Mouse (Mus musculus) heart, adult 2 months (tissue): ENCODE results near the gene Usp30. TPM values are rescaled to one million over a fixed set of nuclear protein-coding genes. Genes with fewer than 3 reads are reported as not detected.

Experiments used
- DNase-seq, 2 experiments: peaks; one replicate each; pipeline ENCODE4 v3.0.0; 2021
- H3K27ac ChIP-seq: fragments of 200-600 bp; 2 replicates; pipeline ENCODE4 v1.8.1; 2022
- H3K27me3 ChIP-seq: fragments of 200-500 bp; 2 replicates; pipeline ENCODE4 v1.6.1; 2012; ENCODE audit warnings: mild to moderate bottlenecking, low read length, inconsistent platforms, mixed read lengths; ENCODE audit not compliant: control insufficient read depth, insufficient read depth
- H3K36me3 ChIP-seq: fragments of 200-500 bp; 2 replicates; pipeline ENCODE4 v1.6.1; 2012; ENCODE audit warnings: low read length, inconsistent platforms; ENCODE audit not compliant: control insufficient read depth, insufficient read depth
- H3K4me1 ChIP-seq: fragments of 200-500 bp; 2 replicates; pipeline ENCODE4 v1.6.1; 2011; ENCODE audit warnings: low read length; ENCODE audit not compliant: control insufficient read depth, insufficient read depth
- H3K4me3 ChIP-seq: fragments of 200-600 bp; 2 replicates; pipeline ENCODE4 v1.8.1; 2022
- H3K79me2 ChIP-seq: fragments of 200-500 bp; replicated peaks from 2 replicates; pipeline ENCODE4 v1.6.1; 2012; ENCODE audit warnings: mild to moderate bottlenecking, inconsistent platforms, low read length, moderate library complexity, mixed read lengths; ENCODE audit not compliant: control insufficient read depth, insufficient read depth
- H3K9ac ChIP-seq: fragments of 200-500 bp; 2 replicates; pipeline ENCODE4 v1.6.1; 2012; ENCODE audit warnings: low read depth, mild to moderate bottlenecking, control low read depth, inconsistent platforms, low read length, mixed read lengths
- CTCF ChIP-seq: fragments of 200-600 bp; IDR thresholded peaks from 2 replicates; pipeline ENCODE4 v1.8.1; 2022; ENCODE audit warnings: antibody characterized with exemption, mild to moderate bottlenecking, moderate library complexity
- EP300 ChIP-seq: fragments of 200-500 bp; IDR thresholded peaks from 2 replicates; pipeline ENCODE4 v1.6.1; 2011; ENCODE audit warnings: low read depth, low read length, control low read depth; ENCODE audit not compliant: insufficient read depth
- POLR2A ChIP-seq: fragments of 200-500 bp; IDR thresholded peaks from 2 replicates; pipeline ENCODE4 v1.6.1; 2011; ENCODE audit warnings: mild to moderate bottlenecking, low read depth, low read length, control low read depth; ENCODE audit not compliant: insufficient read depth
- WGBS: fragments of 180-500 bp; shearing (Covaris S2); methylation state at CpG from one replicate; pipeline ENCODE4 v1.1.7; 2018; 5-methylcytosine and 5-hydroxymethylcytosine counted together
- intact Hi-C: fragments of 180-260 bp; cut with DNase I; formaldehyde crosslinking; loops from one replicate; pipeline ENCODE4 v1.15.1; 2025
- polyA plus RNA-seq: library from polyadenylated mRNA; depleted of rRNA; stranded (reverse); fragments of >200 nt; gene quantifications from 2 replicates; pipeline ENCODE4 v1.2.3, GENCODE M21; 2012
- total RNA-seq, 2 experiments: library from RNA; stranded (reverse); gene quantifications; 2 replicates each; pipeline ENCODE4 v1.2.3; 2021

Usp30 gene
- total and polyA plus RNA-seq, 3 experiments: 10.1 to 11.2 (median 11.2) TPM

- 86% methylated on average over 3 of the region's 3 CpGs for WGBS
- H3K27me3 ChIP-seq: no peaks in the 10 kb centered on the region; the same call in 1 of the 2 replicates
- H3K79me2 ChIP-seq: no peaks in the 10 kb centered on the region
- H3K27ac ChIP-seq: no peak overlapping the region
- TF ChIP-seq POLR2A: no peak
- no peak for TF ChIP-seq EP300
- TF ChIP-seq CTCF: no peak
- no peaks in the 10 kb centered on the region for H3K4me1 ChIP-seq
- H3K9ac ChIP-seq: no peak overlapping the region
- intact Hi-C loops: no loop called here
- no peak overlapping the region for H3K4me3 ChIP-seq
- H3K36me3 ChIP-seq: no peaks in the 10 kb centered on the region
- DNase-seq: no peak
These were observed 33.0 kb upstream of the Usp30 start for GRCm38 (mm10) chr5:114032161-114032763.

GRCm38 (mm10) chr5:114034393-114034792, 30.9 kb upstream of the Usp30 start:
- Histone ChIP-seq H3K79me2 (no peaks in the 10 kb centered on the region), H3K27ac (no peak overlapping the region), H3K27me3 (no peaks in the 10 kb centered on the region), H3K9ac (no peak overlapping the region), H3K4me1 (no peaks in the 10 kb centered on the region), H3K36me3 (no peaks in the 10 kb centered on the region), H3K4me3 (no peak overlapping the region)
- 61% methylated on average over 7 of the region's 7 CpGs for WGBS
- intact Hi-C loops: no loop called here
- no peak for DNase-seq
- TF ChIP-seq CTCF (no peak), POLR2A (no peak), EP300 (no peak)

GRCm38 (mm10) chr5:114035111-114035510, 30.1 kb upstream of the Usp30 start:
- no peak overlapping the region for H3K4me3 ChIP-seq
- no peaks in the 10 kb centered on the region for H3K4me1 ChIP-seq
- intact Hi-C loops: no loop called here
- no peak for DNase-seq
- H3K27ac ChIP-seq: no peak overlapping the region
- TF ChIP-seq POLR2A: no peak
- TF ChIP-seq EP300: no peak
- TF ChIP-seq CTCF: no peak
- no peaks in the 10 kb centered on the region for H3K36me3 ChIP-seq
- WGBS: 66% methylated on average over 10 of the region's 10 CpGs
- no peak overlapping the region for H3K9ac ChIP-seq
- no peaks in the 10 kb centered on the region for H3K27me3 ChIP-seq
- H3K79me2 ChIP-seq: no peaks in the 10 kb centered on the region

GRCm38 (mm10) chr5:114040508-114040907, 24.8 kb upstream of the Usp30 start:
- TF ChIP-seq CTCF (no peak), POLR2A (no peak), EP300 (no peak)
- no peak for DNase-seq
- H3K27ac ChIP-seq: no peak overlapping the region
- H3K4me1 ChIP-seq: no peaks in the 10 kb centered on the region
- no peaks in the 10 kb centered on the region for H3K79me2 ChIP-seq
- H3K4me3 ChIP-seq: no peak overlapping the region
- 29% methylated on average over 7 of the region's 8 CpGs for WGBS
- no peak overlapping the region for H3K9ac ChIP-seq
- intact Hi-C loops: no loop called here
- peaks cover 2% of the 10 kb centered on the region for H3K27me3 ChIP-seq
- no peaks in the 10 kb centered on the region for H3K36me3 ChIP-seq

- WGBS: 58% methylated on average over 1 of the region's 1 CpGs
- TF ChIP-seq EP300 (no peak), CTCF (no peak), POLR2A (no peak)
- Histone ChIP-seq H3K4me1 (no peaks in the 10 kb centered on the region), H3K27me3 (peaks cover 2% of the 10 kb centered on the region), H3K9ac (no peak overlapping the region), H3K27ac (no peak overlapping the region), H3K36me3 (no peaks in the 10 kb centered on the region), H3K4me3 (no peak overlapping the region), H3K79me2 (no peaks in the 10 kb centered on the region)
- intact Hi-C loops: no loop called here
- no peak for DNase-seq
These were observed 24.4 kb upstream of the Usp30 start for GRCm38 (mm10) chr5:114040911-114041310.

GRCm38 (mm10) chr5:114041327-114041930, 23.8 kb upstream of the Usp30 start:
- intact Hi-C loops: no loop called here
- WGBS: 24% methylated on average over 15 of the region's 15 CpGs

More at GRCm38 (mm10) chr5:114041327-114041930, 23.8 kb upstream of the Usp30 start:
- no peak overlapping the region for H3K9ac ChIP-seq
- peaks cover 2% of the 10 kb centered on the region for H3K27me3 ChIP-seq
- no peaks in the 10 kb centered on the region for H3K4me1 ChIP-seq
- no peak for TF ChIP-seq EP300
- no peak for TF ChIP-seq CTCF
- no peak for TF ChIP-seq POLR2A
- H3K27ac ChIP-seq: no peak overlapping the region
- no peak overlapping the region for H3K4me3 ChIP-seq
- H3K79me2 ChIP-seq: no peaks in the 10 kb centered on the region
- DNase-seq: peak; percentile 12 to 32
- H3K36me3 ChIP-seq: no peaks in the 10 kb centered on the region
